8 mouse cellular contexts compared by ENCODE assay signal in genomic region chr2:32775359-32776074, GRCm38 (mm10). TPM values are rescaled to one million over a fixed set of nuclear protein-coding genes. Genes with fewer than 3 reads are reported as not detected.
DNase-seq lines count a peak whose midpoint lies in the region; ATAC-seq and TF ChIP-seq lines count a peak whose summit lies in the region.

Gene Ttc16 (minus strand): TSS chr2:32775633.
Gene Ptrh1 (plus strand): TSS chr2:32775786.

- H3K9me3 ChIP-seq in embryonic facial prominence, embryonic 14.5 days (ENCODE audit: control insufficient read depth, low read length) = no peaks in the 10 kb centered on the region
- H3K9me3 ChIP-seq in limb, embryonic 14.5 days (ENCODE audit: control insufficient read depth, low read length) = no peaks in the 10 kb centered on the region
- H3K9me3 ChIP-seq in midbrain, postnatal 0 days (ENCODE audit: low read length) = no peaks in the 10 kb centered on the region

- DNase-seq in 3T3-L1 (ENCODE audit: low read depth, low spot score) = peak; percentile 100
- peak; percentile 95 to 97 for DNase-seq in adrenal gland, postnatal 4 days (ENCODE audit: low spot score in 2 of 2)
- DNase-seq in embryonic facial prominence, embryonic 14.5 days (ENCODE audit: low spot score) = peak; percentile 98
- peak; percentile 98 for DNase-seq in heart, adult 8-10 months (ENCODE audit: low spot score)
- DNase-seq in kidney, adult 9 months = peak; percentile 99
- peak; percentile 95 for DNase-seq in limb, embryonic 14.5 days (ENCODE audit: low spot score)
- DNase-seq in midbrain, postnatal 0 days (ENCODE audit: low spot score) = peak; percentile 97
- DNase-seq in spleen, postnatal 14 days (ENCODE audit: low spot score in 2 of 2) = peak; percentile 86 to 94

- H3K27me3 ChIP-seq in embryonic facial prominence, embryonic 14.5 days (replicated peaks; ENCODE audit: control insufficient read depth, insufficient read depth, low read length) = no peaks in the 10 kb centered on the region
- no peaks in the 10 kb centered on the region for H3K27me3 ChIP-seq in limb, embryonic 14.5 days (ENCODE audit: control insufficient read depth, insufficient read depth, low read length)
- H3K27me3 ChIP-seq in midbrain, postnatal 0 days (ENCODE audit: insufficient read depth, low read length) = no peaks in the 10 kb centered on the region

- TF ChIP-seq POLR2A in limb, embryonic 14.5 days (IDR thresholded peaks at IDR 0.05; ENCODE audit: borderline replicate concordance, extremely low read depth, insufficient read depth, insufficient read length) = no peak

- WGBS in embryonic facial prominence, embryonic 14.5 days = 0% methylated on average over 40 of the region's 46 CpGs
- under 1% methylated on average over 46 of the region's 46 CpGs for WGBS in limb, embryonic 14.5 days
- under 1% methylated on average over 46 of the region's 46 CpGs for WGBS in midbrain, postnatal 0 days

- ATAC-seq in embryonic facial prominence, embryonic 14.5 days (ENCODE audit: low read depth) = peak; percentile 98
- ATAC-seq in limb, embryonic 14.5 days (ENCODE audit: low FRiP score, low read depth) = peak; percentile 99
- ATAC-seq in midbrain, postnatal 0 days (ENCODE audit: low FRiP score) = peak; percentile 98

- peak within 1 kb of the TSS; percentile 50 for H3K4me3 ChIP-seq in embryonic facial prominence, embryonic 14.5 days (ENCODE audit: low read depth, low read length)
- peak within 1 kb of the TSS; percentile 62 for H3K4me3 ChIP-seq in limb, embryonic 14.5 days (replicated peaks; ENCODE audit: low read length)
- H3K4me3 ChIP-seq in midbrain, postnatal 0 days (ENCODE audit: low read depth, low read length) = peak within 1 kb of the TSS; percentile 54

- no peak within 1 kb of the TSS; the same call in 1 of the 2 replicates for H3K27ac ChIP-seq in embryonic facial prominence, embryonic 14.5 days (replicated peaks; ENCODE audit: low read depth, low read length)
- peak within 1 kb of the TSS; percentile 75 for H3K27ac ChIP-seq in limb, embryonic 14.5 days (replicated peaks; ENCODE audit: low read depth, low read length)
- H3K27ac ChIP-seq in midbrain, postnatal 0 days (ENCODE audit: low read depth, low read length) = peak within 1 kb of the TSS; percentile 55

- no peaks in the 10 kb centered on the region; the same call in 1 of the 2 replicates for H3K36me3 ChIP-seq in embryonic facial prominence, embryonic 14.5 days (ENCODE audit: control insufficient read depth, insufficient read depth, low read length)
- H3K36me3 ChIP-seq in limb, embryonic 14.5 days (ENCODE audit: control insufficient read depth, insufficient read depth, low read length) = no peaks in the 10 kb centered on the region
- H3K36me3 ChIP-seq in midbrain, postnatal 0 days (ENCODE audit: insufficient read depth, low read length) = no peaks in the 10 kb centered on the region

- peak within 1 kb of the TSS; percentile 58 for H3K9ac ChIP-seq in embryonic facial prominence, embryonic 14.5 days (ENCODE audit: low read depth, low read length)
- peak within 1 kb of the TSS; percentile 50 for H3K9ac ChIP-seq in limb, embryonic 14.5 days (ENCODE audit: low read depth, low read length, severe bottlenecking)
- peak within 1 kb of the TSS; percentile 42 for H3K9ac ChIP-seq in midbrain, postnatal 0 days (replicated peaks; ENCODE audit: low read length, poor library complexity, severe bottlenecking)

- peak within 1 kb of the TSS; percentile 77 for H3K4me2 ChIP-seq in embryonic facial prominence, embryonic 14.5 days (ENCODE audit: low read depth, low read length)
- H3K4me2 ChIP-seq in limb, embryonic 14.5 days (replicated peaks; ENCODE audit: low read depth, low read length, severe bottlenecking) = peak within 1 kb of the TSS; percentile 88
- peak within 1 kb of the TSS; percentile 72 for H3K4me2 ChIP-seq in midbrain, postnatal 0 days (ENCODE audit: low read depth, low read length, poor library complexity, severe bottlenecking)

- H3K4me1 ChIP-seq in embryonic facial prominence, embryonic 14.5 days (ENCODE audit: control insufficient read depth, insufficient read depth, low read length) = peaks cover 8% of the 10 kb centered on the region
- peaks cover 7% of the 10 kb centered on the region for H3K4me1 ChIP-seq in limb, embryonic 14.5 days (ENCODE audit: control insufficient read depth, insufficient read depth, low read length)
- H3K4me1 ChIP-seq in midbrain, postnatal 0 days (ENCODE audit: insufficient read depth, low read length) = peaks cover 11% of the 10 kb centered on the region

- TF ChIP-seq CTCF in midbrain, postnatal 0 days (IDR thresholded peaks at IDR 0.05) = no peak

RNA-seq across cellular contexts. Expression of gene Ttc16, which starts in this region (rescaled TPM):
- under 1 TPM in 1 of 2 experiments, not detected in 1; 0.23 TPM for total RNA-seq in adrenal gland, postnatal 4 days (2021)
- 0.22 and 0.85 TPM in 2 replicates for polyA plus RNA-seq in embryonic facial prominence, embryonic 14.5 days (2014; fragmentation: Nextera tagmentation; extraction: Ambion mirVana)
- under 1 TPM in 1 of 4 experiments, not detected in 3; 0.19 TPM for total RNA-seq in heart, adult 8-10 months (2022)
- polyA plus RNA-seq in limb, embryonic 14.5 days (2012; rRNA removed) = 0.47 and 0.70 TPM in 2 replicates
- polyA plus RNA-seq in limb, embryonic 14.5 days (2014; fragmentation: Nextera tagmentation; extraction: Ambion mirVana) = 0.12 and 0.15 TPM in 2 replicates
- total RNA-seq in midbrain, postnatal 0 days (2014; rRNA removed) = 0.90 and 3.2 TPM in 2 replicates
- 0.32 and 0.44 TPM in 2 replicates for polyA plus RNA-seq in midbrain, postnatal 0 days (2015; fragmentation: Nextera tagmentation; extraction: Ambion mirVana)

RNA-seq across cellular contexts. Expression of gene Ptrh1, which starts in this region (rescaled TPM):
- 1 to 10 TPM; 4.0 to 5.2 TPM for total RNA-seq in adrenal gland, postnatal 4 days (2021)
- polyA plus RNA-seq in embryonic facial prominence, embryonic 14.5 days (2014; fragmentation: Nextera tagmentation; extraction: Ambion mirVana) = 5.2 and 5.8 TPM in 2 replicates
- 1 to 10 TPM; 2.7 to 4.0 (median 3.2) TPM for total RNA-seq in heart, adult 8-10 months (2022)
- polyA plus RNA-seq in limb, embryonic 14.5 days (2012; rRNA removed) = 11.3 and 11.5 TPM in 2 replicates
- polyA plus RNA-seq in limb, embryonic 14.5 days (2014; fragmentation: Nextera tagmentation; extraction: Ambion mirVana) = 5.1 and 5.8 TPM in 2 replicates
- total RNA-seq in midbrain, postnatal 0 days (2014; rRNA removed) = 2.1 and 2.7 TPM in 2 replicates
- 3.8 and 3.9 TPM in 2 replicates for polyA plus RNA-seq in midbrain, postnatal 0 days (2015; fragmentation: Nextera tagmentation; extraction: Ambion mirVana)
